Mouse (Mus musculus) adrenal gland, postnatal 25 days (tissue): ENCODE measurements around the gene Il4. TPM values are rescaled to one million over a fixed set of nuclear protein-coding genes. Genes with fewer than 3 reads are reported as not detected.

Source experiments
- DNase-seq: peaks from one replicate; pipeline ENCODE4 v3.0.0; 2021; ENCODE audit warnings: mixed read lengths
- total RNA-seq: library from RNA; stranded (reverse); gene quantifications from 2 replicates; pipeline ENCODE4 v1.2.3, GENCODE M21; 2021

Il4 gene
- total RNA-seq, 1 experiment from 2014 or later, result not detected

DNA sequence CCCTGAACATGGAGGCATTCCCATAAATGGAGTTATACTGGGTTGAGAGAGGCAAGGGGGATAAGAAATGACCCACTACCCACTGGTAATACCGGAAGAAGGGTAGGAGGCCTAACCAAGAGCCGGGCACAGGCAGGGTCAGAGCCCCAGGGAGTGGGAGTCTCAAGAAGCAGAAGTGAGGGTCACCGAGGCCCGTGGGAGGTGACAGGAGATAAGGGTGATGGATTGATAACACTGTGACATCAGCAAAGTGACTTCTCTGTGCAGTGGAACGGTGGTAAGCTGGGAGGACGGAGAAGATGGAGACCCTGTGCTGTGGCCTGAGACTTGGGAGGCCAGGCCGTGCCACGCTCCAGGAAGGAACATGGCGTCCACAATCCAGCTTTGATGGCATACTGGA lies 5.1 kb upstream of the Il4 start:
- DNase-seq, result no peak

DNA sequence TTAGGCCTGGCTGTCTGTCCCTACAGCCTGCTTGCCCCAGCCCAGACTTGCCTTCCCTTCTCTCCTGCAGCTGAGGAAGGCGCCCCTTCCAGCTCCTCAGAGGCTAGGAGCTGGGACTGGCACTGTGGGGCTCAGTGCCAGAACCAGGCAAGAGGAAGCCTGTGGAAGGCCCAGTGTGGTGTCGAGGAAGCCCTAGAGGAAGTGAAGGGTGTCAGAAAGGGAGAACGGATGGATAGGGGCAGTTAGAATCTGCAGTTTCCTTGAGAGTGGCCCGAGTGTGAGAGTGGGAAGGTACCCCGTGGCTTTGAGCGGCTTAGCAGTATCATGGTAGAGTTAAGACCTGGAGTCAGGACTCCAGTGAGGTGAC lies 4.0 kb upstream of the Il4 start:
- DNase-seq, result no peak

DNA sequence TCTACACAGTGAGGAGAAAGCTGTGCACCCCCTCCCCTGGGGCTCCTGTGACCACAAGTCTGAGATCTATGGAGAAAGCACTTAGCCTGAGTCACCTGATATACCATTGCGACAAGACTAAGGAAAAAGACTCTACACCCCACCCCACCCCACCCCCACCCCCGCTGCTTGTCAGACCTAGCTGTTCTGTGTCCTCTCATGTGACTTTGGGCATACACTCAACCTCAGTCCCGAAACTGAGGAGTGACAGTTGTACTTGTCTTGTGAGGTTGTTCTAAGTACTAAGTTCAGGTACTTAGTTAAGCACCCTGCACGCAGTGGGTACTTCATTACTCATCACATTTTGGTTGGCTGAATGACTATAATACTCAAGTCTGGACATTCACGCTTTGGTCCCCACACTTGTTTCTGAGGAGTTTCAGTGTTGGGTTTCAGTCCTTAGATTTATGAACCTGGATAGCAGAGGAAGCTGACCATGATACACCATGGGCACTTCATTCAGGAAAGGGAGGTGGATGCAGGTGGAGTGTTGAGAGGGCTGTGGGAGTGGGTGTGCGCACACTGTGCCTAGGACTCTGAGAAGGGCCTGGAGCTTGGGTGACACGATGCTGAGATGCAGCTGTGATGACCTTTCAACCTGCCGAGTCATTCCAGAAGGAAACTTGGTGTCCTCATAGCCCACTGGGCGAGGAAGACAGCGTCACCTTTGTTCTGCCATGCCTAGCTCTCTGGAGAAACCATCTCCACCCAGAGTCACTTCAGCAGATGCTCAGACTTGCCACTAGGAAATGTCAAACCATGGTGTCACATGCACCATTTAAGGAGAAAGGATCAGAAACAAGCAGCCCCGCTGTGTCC lies 3.3 kb upstream of the Il4 start:
- no peak for DNase-seq

DNA sequence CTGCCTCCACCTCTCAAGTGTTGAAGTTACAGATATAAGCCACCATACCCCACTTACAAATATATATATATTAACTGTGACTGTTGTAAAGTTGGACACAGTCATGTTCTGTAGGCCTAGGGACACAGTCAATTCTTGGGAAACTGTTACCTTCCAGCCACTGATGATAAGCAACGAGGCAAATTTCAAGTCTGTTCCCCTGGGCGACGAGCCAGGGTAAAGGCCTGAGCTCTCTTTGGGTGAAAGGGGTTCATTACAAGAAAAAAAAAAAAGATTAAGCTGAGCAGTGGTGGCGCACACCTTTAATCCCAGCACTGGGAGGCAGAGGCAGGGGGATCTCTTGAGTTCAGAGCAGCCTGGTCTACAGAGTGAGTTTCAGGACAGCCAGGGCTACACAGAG lies 1.6 kb upstream of the Il4 start:
- DNase-seq, result no peak

DNA sequence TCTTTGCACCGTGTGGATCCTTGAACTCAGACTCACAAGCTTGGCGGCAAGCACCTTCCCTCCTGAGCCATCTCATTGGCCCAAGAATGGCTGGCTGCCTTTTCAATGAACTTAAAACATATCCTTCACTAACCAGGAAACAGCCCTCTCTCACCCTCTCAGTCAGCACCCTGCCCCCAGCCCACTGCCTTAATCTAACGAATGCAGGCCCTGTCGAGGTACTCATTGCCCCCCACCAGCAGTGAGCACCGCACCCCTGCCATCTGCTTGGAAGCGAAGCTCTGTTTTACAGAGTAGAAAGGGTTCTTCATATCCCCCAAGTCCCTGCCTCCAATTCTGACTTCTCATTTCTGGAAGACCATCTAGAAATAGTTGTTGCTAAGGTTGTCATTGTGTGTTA lies 959 bp upstream of the Il4 start:
- no peak for DNase-seq

DNA sequence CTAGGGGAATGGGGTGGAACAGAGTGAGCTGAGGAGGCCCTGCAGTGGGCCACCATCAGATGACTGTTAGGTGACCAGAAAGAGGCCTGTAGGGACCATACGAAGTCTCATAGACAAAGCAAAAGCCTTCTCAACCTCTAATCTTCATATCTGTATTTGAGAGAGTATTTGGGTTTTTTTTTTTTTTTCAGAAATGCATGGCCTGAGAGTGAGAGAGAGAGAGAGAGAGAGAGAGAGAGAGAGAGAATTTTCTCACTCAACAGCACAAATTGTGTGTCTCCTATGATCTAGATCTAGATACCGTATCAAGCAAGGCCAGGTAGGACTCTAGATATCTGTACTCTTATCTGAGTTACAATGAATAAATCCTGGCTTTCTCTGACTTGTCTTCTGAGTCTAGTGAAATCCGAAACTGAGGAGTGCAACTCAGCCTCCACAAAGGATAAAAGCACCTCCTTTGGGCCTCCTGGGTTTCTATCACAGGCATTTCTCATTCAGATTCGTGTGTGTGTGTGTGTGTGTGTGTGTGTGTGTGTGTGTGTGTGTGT lies 833 bp downstream of the Il4 start:
- DNase-seq, result no peak

DNA sequence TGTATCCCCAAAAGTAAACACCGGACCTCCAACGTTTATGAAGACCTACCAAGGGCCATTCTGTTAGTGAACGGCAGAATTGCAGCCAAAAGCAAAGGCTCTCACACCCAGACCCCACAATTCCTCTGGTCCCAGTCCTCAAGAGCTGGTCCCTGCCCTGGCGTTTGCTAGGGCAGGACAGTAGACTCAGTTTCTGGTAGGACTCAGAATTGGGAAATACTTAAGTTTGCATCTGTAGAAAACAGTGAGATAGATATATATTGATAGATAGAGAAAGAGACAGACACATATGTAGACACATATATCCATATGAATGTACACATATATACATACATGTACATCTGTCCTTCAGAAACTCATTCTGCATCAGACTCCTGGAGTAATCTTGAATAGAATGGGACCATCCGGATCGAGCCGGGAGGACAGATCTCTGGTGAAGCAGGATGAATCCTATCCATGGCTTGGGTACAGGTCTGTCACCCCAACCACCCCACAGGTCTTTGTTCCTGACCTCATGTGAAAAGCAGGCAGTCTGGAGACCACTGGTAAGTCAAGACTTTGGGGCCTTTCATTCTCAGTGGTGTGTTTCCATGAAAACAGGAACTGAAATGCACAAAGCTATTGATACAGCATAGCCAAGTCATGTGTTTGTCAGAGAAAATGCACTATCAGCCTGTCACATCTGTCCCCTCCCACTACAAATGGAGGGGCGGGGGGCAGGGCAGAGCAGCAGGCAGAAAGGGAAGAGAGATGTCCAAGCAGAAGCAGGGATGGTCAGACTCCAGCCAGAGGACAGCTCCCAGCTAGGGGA lies 1.5 kb downstream of the Il4 start:
- DNase-seq, result no peak

DNA sequence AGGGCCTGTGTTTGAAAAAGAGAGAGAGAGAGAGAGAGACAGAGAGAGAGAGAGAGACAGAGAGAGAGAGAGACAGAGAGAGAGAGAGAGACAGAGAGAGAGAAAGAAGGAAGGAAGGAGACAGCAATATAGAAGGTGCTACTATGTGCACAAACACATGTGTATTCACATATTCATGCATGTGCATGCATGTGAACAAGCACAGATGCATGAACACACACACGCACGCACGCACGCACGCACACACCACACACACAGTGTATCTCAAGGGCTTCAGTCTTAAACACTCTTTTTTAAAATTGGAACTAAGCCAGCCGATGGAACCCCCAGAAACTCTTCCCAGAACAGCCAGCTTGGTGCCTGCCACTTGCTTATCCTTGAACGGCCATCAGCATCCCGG lies 2.9 kb downstream of the Il4 start:
- no peak for DNase-seq

DNA sequence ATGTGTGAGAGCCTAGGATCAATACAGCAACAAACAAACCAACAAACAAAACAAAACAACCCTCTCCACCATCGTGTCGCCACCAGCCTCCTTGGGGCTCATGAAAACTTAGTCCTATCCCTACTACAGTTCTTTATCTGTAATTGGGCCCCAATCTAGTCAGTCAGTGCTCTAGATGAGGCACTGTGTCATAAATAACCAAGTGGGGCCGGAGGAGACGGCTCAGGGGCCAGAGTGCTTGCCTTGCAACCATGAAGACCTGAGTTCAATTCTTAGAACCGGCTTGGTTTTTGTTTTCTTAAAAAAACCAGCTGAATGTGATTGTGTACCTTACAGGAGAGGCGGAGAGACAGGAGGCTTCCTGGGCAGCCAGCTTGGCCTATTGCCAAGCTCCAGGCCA lies 3.3 kb downstream of the Il4 start:
- DNase-seq, result no peak

DNA sequence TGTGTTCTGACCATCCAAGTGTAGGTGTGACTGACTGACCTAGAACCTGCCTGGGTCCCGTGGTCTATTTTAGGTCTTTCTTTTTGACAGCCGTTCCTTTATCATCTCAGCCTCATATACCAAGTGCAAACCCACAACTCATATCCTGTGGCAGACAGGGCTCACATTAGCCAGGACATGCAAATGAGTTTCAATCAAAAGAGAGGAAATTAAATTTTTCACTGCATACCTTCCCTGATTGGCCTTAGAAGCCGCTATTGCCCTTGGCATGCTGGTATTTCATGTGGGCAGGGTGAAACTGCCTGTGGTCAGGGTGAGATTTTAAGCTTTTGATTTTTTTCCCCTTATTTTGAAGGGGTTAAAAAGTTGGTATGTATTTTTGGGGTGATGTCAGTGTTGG lies 8.8 kb downstream of the Il4 start:
- no peak for DNase-seq

DNA sequence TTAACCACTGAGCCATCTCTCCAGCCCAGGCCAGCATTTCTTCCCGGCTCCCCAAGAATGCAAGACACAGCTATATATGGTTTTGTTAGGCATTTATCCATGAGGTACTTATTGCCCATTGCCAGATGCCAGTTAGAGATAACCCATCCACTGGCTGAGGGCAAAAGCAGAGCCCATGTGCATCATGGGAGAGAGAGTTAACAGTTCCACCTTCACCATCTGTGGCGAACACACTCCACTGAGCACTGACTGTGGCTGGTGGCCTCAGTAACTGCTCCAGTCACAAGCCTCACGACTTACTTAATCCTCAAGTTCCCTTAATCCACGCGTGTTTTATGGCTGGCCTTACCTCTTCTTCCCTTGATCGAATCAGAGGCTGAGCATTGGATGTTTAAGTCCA lies 9.2 kb downstream of the Il4 start:
- no peak for DNase-seq

DNA sequence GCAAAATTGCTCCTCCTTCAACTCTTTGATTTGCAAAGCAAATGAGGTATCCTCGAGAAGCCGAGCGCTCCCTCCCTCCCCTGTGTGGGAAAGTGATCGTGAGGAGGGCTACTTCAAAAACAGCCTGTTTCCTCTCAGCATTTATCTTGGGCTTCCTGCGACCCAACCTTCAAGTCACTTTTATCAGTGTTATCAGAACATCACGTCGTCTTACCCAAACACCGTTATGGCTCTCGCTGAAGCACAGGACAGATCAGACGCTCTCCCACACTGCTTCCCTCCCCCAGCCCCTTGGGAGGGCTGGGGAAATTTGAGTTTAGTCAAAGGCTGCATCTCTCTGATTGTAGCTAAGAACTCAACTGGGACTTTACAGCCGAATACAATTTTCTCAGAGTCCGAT lies 12.9 kb downstream of the Il4 start:
- no peak for DNase-seq

DNA sequence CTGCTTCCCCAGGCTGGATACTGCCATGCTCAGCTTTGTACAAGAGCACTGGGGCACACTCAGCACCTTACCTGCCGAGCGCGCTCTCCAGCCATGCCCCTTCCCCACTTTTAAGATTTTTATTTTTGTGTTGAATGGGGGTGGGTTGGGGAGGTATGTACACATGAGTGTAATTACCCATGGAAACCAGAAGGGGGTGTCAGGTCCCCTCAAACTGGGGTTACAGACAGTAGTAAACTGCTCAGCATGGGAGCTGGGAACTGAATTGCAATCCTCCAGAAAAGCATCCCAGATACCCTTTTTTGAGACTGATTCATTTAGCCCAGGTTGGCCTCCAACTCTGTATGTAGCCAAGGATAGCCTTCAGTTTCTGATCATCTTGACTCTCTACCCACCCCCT lies 13.5 kb downstream of the Il4 start:
- DNase-seq, result no peak

DNA sequence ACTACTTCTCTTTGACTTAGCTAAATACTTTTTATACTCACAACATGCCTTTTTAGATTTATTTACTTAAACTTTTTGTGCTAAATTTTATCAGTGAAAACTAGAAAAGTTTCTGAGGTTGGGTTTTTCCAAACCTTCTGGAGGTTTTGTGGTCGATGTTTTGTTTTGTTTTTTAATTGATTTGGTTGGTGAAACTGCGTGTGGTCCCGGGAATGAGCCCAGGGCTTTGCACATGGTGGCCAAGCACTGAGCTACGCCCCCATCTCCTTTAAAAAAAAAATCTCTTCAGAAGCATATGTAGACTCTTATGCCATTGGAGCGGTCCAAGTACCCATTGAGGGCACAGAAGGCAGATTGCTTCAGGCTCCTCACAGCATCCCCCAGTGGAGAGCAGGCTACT lies 27.4 kb downstream of the Il4 start:
- no peak for DNase-seq

DNA sequence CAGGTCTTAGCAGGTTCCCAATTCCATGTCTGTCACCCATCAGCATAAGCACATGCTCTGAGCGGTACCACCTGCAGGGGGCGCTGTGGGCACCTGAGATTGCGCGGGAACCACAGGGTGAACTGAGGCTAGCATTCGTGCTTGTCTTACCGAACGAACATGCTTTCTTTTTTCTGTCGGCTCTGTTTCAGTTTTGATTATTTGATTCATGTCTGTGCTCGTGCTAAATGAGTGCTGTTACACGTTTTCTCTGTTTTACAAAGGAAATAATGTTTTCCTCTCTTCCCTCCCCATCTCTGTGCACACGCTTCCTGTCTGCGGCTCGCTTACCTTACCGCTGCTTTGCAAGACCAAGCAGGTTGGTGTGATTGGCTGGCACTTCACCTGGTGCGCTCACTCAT lies 28.1 kb downstream of the Il4 start:
- peak; percentile 41 for DNase-seq

DNA sequence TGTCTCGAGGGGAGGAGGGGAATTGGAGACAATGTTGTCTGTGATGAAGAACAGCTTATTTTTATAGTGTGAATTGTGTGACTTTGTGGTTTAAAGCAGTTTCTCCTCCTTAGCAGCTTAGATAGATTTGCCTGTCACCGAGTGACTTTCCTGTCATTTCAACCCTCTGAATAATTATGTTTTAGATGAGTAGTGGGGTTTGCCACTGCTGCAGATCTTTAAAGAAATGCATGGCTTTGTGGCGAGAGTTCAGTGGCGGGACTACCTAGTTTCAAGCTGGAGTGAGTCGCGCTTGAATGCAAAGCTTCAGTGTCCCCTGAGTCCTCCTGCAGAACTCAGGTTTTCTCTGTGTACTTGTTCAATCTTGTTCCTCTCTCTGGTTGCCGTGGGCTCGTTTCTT lies 30.2 kb downstream of the Il4 start:
- DNase-seq, result no peak

DNA sequence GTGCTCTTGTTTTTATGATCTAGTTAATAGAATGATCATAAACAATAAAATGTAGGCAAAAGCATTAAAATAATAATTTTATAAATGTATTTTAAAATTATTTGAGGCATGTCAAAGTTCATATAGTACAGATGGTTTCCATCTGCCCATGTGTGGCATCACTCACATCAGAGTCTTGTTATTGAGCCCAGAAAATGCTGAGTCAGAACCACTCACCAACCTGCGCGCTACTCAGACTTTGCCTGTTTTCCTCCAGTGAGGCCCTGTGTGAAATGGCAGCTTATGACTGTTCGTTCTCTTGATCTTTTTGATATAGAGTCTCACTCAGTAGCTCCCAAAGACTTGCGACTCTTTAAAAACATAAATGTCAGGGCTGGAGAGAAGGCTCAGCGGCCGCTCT lies 33.0 kb downstream of the Il4 start:
- no peak for DNase-seq

DNA sequence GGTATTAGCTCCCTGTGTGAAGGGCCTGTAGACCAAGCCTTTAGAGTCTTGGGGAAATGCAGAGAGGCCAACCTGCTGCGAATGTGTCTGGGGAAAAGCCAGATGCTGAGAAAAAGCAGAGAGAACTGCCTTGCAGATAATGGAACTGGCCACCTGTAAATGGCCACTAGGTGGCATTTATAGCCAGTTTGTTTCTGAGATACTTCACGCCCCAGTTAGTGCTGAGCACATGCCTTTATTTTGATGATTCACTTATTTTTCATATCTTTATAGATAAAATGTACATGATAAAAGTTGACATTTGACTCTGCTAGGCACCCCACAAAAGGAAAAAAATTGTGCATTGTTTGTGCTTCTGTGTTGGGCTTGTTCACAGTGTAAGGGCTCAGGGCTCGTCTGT lies 33.6 kb downstream of the Il4 start:
- DNase-seq, result no peak

DNA sequence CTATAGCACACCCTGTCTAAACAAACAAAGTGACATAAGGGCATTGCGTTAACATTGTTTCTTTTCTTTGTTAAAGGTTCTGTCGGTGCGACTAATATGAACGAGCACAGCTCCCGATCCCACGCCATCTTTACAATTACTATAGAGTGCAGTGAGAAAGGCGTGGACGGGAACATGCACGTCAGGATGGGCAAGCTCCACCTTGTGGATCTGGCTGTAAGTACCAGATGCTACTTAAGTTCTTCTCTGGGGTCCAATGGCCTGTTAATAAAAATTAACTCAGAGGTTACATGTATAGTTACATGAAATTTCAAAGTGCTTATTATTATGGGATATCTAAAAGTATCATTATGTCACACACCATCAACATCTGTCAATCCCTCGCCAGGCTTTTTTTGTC lies 35.3 kb downstream of the Il4 start:
- no peak for DNase-seq

DNA sequence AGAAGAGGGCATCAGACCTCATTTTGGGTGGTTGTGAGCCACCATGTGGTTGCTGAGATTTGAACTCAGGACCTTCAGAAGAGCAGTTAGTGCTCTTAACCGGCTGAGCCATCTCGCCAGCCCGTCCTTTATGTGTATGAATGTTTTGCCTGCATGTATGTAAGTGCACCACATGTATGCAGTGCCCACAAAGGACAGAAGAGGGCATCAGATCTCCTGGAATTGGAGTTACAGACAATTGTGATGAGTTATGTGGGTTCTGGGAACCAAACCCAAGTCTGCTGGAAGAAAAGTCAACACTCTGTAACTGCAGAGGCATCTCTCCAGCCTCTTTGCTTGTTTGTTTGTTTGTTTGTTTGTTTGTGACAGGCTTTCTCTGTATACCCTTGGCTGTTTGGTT lies 37.9 kb downstream of the Il4 start:
- DNase-seq, result no peak

DNA sequence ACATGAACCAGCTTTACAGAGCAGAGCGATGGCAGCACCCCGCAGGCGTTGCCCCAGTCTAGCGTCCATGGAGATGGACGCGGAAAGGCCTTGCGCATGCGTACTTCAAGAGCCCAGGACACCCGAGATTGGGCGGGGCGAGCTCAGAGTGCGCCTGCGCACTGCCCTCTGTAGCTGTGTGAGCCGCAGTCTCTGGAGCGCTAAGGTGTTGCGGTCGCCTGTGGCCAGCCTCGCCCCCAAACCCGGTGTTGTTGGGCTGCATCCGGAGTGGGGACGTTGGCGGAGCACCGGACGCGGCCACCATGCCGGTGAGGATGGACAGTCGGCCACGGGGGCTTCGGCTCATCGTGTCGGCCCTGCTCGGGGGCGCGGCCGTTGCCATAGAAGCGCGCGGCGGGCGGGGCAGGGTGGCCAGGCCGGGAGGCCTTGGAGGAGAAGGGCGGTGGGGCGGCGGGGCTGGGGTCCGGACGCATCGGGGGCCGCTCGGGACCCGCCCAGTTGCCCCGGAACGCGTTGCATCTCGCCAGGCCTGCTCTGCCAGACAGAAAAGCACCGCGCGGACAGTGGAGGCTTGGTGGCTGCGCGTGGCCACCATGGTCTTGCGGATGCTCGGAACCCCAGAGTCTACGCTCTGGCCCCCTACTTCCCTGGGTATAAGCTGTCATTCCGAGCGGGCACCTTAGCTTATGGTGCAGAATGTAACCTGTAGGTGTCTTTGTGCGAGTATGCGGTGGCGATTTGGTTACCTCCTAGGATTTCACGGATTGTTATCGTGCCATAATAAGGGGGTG lies 51.0 kb downstream of the Il4 start, which contains the start of gene Kif3a:
Kif3a (plus strand) TSS at position 156 of the 791 bp plus-strand sequence.
- DNase-seq, result peak; percentile 94

DNA sequence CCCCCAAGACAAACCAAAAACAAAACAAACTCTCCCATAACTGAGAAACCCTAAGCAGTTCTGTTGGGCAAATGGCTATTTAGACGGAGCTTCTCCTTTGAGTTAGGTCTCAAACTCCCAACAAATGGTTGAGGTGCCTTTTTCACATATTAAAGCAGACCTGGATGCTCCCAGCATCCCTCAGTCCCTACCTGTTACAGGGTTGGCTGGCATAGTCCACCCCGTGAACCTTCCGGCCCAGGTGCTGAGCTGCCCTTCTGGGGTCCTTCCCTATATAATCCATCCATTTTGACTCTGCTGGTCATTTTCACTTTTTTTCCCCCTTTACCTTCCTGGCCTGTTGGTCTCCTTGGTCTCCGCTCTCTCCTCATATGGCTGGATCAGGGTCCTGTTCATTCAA lies 51.8 kb downstream of the Il4 start:
- DNase-seq, result no peak

DNA sequence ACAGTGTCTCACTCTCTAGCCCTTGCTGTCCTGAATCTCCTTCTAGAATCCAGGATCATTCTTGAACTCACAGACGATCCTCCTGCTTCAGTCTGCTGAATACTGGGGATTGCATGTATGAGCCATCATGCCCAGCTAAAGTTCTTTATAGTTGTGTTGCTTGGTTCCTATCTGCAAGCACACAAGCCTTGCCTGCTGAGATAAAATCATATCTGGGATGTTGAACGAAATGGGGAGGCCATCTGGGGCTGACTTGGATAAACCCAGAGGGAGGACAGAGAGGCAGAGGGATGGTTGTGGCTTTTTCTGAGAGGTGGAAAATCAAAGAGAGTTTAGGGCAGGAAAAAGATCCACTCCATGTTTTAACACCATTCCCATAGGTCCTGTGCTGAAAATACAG lies 56.5 kb downstream of the Il4 start:
- DNase-seq, result no peak
